Mouse (Mus musculus): ENCODE data around the gene Slc35c1.

GRCm38 (mm10) chr2:92431611-92432179 is 28.6 kb downstream of the Slc35c1 start:
- no peak for TF ChIP-seq POLR2A (IDR thresholded peaks at IDR 0.05; ENCODE audit: low read depth, low read length)
- no peak for TF ChIP-seq CTCF (conservative IDR thresholded peaks at IDR 0.05; ENCODE audit: insufficient read depth, insufficient read length, low read depth, low read length)

All from kidney, adult 2 months (tissue).